Mouse (Mus musculus) midbrain, embryonic 15.5 days (tissue): ENCODE measurements around the gene Irx3. TPM values are rescaled to one million over a fixed set of nuclear protein-coding genes. Genes with fewer than 3 reads are reported as not detected.

Experiments
- ATAC-seq: fragments of 200-750 bp; cut with Nextera tagmentation; replicated peaks from 2 replicates; pipeline ENCODE4 v1.8.0; 2017; ENCODE audit warnings: moderate TSS enrichment
- H3K27ac ChIP-seq: fragments of 300-500 bp; sonication (generic); 2 replicates; pipeline ENCODE4 v1.5.1; 2015; ENCODE audit warnings: mild to moderate bottlenecking, inconsistent platforms
- H3K27me3 ChIP-seq: fragments of 300-500 bp; sonication (generic); replicated peaks from 2 replicates; pipeline ENCODE4 v1.6.1; 2015; ENCODE audit warnings: inconsistent platforms
- H3K36me3 ChIP-seq: fragments of 300-500 bp; sonication (generic); replicated peaks from 2 replicates; pipeline ENCODE4 v1.6.1; 2015; ENCODE audit warnings: inconsistent platforms
- H3K4me1 ChIP-seq: fragments of 300-500 bp; sonication (generic); 2 replicates; pipeline ENCODE4 v1.6.1; 2015; ENCODE audit warnings: inconsistent platforms
- H3K4me2 ChIP-seq: fragments of 300-500 bp; sonication (generic); 2 replicates; pipeline ENCODE4 v1.6.1; 2015; ENCODE audit warnings: inconsistent platforms, mild to moderate bottlenecking, moderate library complexity
- H3K4me3 ChIP-seq: fragments of 300-500 bp; sonication (generic); 2 replicates; pipeline ENCODE4 v1.5.1; 2015; ENCODE audit warnings: mild to moderate bottlenecking, inconsistent platforms
- H3K9ac ChIP-seq: fragments of 300-500 bp; sonication (generic); 2 replicates; pipeline ENCODE4 v1.6.1; 2015; ENCODE audit warnings: mild to moderate bottlenecking, inconsistent platforms
- H3K9me3 ChIP-seq: fragments of 300-500 bp; sonication (generic); 2 replicates; pipeline ENCODE4 v1.6.1; 2016; ENCODE audit warnings: inconsistent platforms
- WGBS: fragments of 180-500 bp; shearing (Covaris S2); methylation state at CpG from one replicate; pipeline ENCODE4 v1.1.7; 2015; ENCODE audit warnings: mixed read lengths; 5-methylcytosine and 5-hydroxymethylcytosine counted together
- polyA plus RNA-seq: library from polyadenylated mRNA; unstranded; fragments of >200 nt; fragmentation: Nextera tagmentation; extraction: Ambion mirVana; gene quantifications from 2 replicates; pipeline ENCODE4 v1.2.1, GENCODE M21; 2015

The Irx3 gene
- polyA plus RNA-seq, 1 experiment from 2014 or later, result 22.1 TPM

DNA sequence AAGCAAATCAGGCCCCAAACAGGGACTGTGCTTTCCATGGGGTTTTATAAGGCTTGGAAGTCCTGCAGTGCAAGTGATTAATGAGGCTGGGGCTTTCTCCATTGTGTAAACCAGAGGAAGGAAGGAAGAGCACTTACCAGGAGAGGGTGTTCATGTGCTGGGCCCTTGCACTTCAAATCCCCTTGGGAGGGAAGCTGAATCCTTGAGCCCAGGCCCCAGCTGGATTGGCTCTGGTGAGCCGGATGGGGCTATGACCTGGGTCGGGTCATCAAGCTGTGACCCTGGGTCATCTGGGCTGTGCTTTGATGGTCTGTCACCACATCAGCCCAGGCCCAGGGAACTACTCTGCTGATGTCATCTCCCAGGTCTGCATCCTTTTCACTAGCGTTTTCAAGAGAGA is 16.9 kb upstream of the Irx3 start:
- H3K9me3 ChIP-seq, result no peaks in the 10 kb centered on the region
- ATAC-seq, result no peak
- H3K4me1 ChIP-seq, result peaks cover 4% of the 10 kb centered on the region; the same call in 1 of the 2 replicates
- no peak overlapping the region for H3K27ac ChIP-seq
- peaks cover 6% of the 10 kb centered on the region; the same call in 1 of the 2 replicates for H3K27me3 ChIP-seq
- H3K4me2 ChIP-seq, result no peak overlapping the region
- H3K9ac ChIP-seq, result no peak overlapping the region
- H3K4me3 ChIP-seq, result no peak overlapping the region
- H3K36me3 ChIP-seq, result no peaks in the 10 kb centered on the region
- 16% methylated on average over 3 of the region's 3 CpGs for WGBS

DNA sequence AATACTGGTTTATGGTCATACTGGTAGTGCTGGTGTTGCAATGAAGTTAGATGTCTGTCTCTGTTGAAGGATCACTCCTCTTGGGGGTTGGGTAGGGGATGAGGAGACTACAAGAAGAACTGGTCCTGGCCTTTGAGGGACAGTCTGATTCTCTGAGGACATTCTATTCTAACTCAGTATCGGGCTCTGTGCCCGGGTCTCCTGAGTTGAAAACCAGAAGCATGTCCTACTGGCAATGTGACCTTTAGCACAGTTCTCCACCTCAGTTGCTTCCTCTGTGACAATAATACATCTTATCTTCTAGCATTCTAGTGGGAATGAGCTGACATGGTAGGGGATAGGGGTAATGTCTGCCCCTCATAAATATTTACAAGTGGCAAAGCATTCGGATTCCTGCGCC is 12.2 kb upstream of the Irx3 start:
- H3K4me1 ChIP-seq, result no peaks in the 10 kb centered on the region
- no peak overlapping the region for H3K27ac ChIP-seq
- no peak overlapping the region for H3K9ac ChIP-seq
- 93% methylated on average over 4 of the region's 4 CpGs for WGBS
- H3K27me3 ChIP-seq, result peaks cover 15% of the 10 kb centered on the region; the same call in 1 of the 2 replicates
- no peak overlapping the region for H3K4me2 ChIP-seq
- H3K36me3 ChIP-seq, result no peaks in the 10 kb centered on the region
- no peak for ATAC-seq
- no peaks in the 10 kb centered on the region for H3K9me3 ChIP-seq
- H3K4me3 ChIP-seq, result no peak overlapping the region

DNA sequence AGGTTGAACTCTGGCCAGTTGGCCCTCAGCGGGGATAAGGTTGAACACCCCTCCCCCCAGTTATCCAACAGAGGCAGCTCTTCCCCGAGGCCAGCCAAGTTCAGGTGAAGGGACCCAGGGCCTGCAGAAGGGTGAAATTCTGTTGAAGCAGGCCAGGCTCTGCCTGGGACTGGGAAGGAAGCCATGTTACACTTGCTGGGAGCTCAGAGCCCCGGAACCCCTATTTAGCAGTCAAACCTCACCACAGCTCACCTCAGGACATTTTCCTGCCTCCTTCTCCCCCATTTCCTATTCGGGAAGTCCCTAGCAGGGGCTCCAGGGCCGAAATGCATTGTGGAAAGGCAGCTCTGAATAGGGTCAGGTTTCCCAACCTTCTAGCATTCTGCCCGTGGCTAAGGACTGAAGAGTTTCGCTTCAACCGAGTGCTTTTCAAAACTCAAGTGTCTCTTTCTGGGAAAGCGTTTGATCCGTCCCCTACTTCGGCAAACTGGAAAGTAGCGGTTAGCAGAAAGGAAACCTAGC is 4.9 kb upstream of the Irx3 start:
- H3K9ac ChIP-seq, result peak overlapping the region; percentile 31; the same call in 1 of the 2 replicates
- WGBS, result 15% methylated on average over 12 of the region's 12 CpGs
- H3K36me3 ChIP-seq, result no peaks in the 10 kb centered on the region
- H3K27me3 ChIP-seq, result peaks cover 25% of the 10 kb centered on the region
- no peak for ATAC-seq
- H3K27ac ChIP-seq, result peak overlapping the region; percentile 73
- peak overlapping the region; percentile 49 for H3K4me2 ChIP-seq
- peak overlapping the region; percentile 28 for H3K4me3 ChIP-seq
- no peaks in the 10 kb centered on the region for H3K9me3 ChIP-seq
- H3K4me1 ChIP-seq, result peaks cover 53% of the 10 kb centered on the region

DNA sequence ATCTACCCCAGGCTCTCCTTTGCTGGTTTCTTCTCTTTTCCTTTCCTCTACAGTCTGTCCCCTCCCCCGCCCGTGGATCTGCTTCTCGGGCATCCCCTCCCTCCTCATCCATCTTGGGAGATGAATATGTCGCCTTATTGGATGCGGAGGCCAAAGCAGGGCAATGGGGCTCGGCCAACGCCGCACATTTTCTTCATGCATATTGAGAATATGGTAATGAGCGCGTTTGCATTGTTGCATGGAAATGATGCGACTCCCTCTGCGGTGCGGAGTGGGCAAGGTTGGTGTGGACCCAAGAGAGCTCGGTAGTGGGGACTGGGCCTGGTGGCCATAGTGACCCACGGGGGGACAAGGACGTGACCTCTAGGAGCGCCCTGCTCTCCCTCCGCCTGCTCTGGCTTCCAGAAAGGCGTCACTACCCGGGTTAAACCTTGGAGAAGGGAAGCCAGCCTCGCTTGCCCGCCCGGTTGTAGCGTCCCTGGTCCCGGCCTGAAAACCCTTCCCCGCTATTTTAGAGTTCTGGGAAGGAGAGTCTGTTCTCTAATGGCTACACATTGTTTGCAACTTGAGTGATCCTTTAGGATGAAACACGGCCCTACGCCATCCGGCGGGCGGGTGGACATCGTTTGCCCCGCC is 4.3 kb upstream of the Irx3 start:
- WGBS, result 3% methylated on average over 33 of the region's 33 CpGs
- H3K4me2 ChIP-seq, result peak overlapping the region; percentile 49
- H3K4me1 ChIP-seq, result peaks cover 59% of the 10 kb centered on the region
- no peaks in the 10 kb centered on the region for H3K36me3 ChIP-seq
- H3K4me3 ChIP-seq, result peak overlapping the region; percentile 28
- peak overlapping the region; percentile 31 for H3K9ac ChIP-seq
- ATAC-seq, result no peak
- no peaks in the 10 kb centered on the region for H3K9me3 ChIP-seq
- H3K27ac ChIP-seq, result peak overlapping the region; percentile 73
- peaks cover 21% of the 10 kb centered on the region for H3K27me3 ChIP-seq

DNA sequence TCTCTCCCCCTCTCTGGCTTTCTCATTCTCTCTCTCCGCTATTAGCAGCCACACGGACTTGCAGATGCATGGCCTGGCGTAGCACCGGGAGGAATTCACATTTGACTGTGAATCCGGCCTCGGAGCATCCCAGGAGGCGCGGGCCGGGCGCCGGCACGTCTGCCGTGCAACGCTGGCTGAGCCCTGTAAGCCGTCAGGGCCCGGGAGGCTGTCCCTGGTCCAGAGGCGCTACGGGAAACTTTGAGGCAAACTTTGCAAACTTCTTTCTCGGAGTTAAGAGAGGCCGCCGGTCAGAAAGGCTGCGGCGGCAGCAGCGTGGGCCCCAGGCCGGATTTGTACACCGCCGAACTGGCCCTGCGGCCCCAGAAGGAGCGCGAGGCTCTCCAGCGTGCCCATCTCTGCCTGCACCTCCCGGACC is 3.4 kb upstream of the Irx3 start:
- H3K9ac ChIP-seq, result 0 out of 2 replicates have a peak overlapping the region, but pooled peaks have one; percentile 18
- ATAC-seq, result no peak
- H3K36me3 ChIP-seq, result no peaks in the 10 kb centered on the region
- H3K4me2 ChIP-seq, result peak overlapping the region; percentile 49
- peak overlapping the region; percentile 73 for H3K27ac ChIP-seq
- peaks cover 21% of the 10 kb centered on the region for H3K27me3 ChIP-seq
- H3K4me3 ChIP-seq, result peak overlapping the region; percentile 28
- H3K9me3 ChIP-seq, result no peaks in the 10 kb centered on the region
- 1% methylated on average over 32 of the region's 32 CpGs for WGBS
- peaks cover 68% of the 10 kb centered on the region for H3K4me1 ChIP-seq

DNA sequence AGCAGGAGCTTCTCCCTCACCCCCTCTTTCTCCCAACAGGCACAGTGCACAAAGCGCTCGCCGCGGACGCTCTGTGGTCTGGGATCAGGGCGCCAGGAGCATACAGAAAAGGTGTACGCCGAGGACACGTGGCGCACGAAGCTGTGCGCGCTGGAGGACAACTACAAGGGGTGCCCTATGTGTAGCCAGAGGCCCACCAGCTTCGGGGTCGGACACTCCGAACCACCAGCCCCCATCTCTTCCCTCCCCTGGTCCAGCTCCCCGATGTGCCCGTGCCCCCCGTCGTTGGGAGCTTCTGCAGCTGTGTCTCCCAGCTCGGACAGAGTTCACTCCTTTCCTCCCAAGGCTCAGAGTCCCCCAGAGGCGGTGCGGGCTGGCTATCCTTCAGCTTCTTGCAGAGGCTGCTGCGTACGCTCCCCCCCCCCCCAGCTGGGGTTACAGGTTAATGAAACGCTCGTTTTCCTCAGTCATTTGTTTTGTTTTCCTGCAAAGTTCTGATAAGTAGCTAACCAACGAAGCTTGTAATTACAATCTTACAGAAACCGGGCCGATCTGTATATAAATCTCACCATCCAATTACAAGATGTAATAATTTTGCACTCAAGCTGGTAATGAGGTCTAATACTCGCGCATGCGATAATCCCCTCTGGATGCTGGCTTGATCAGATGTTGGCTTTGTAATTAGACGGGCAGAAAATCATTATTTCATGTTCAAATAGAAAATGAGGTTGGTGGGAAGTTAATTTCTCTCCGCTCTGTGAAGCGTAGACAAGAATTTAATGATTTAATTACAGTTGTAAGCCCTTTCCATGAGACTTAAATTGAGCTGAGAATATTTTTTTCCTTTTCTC is 2.8 kb upstream of the Irx3 start:
- 2% methylated on average over 34 of the region's 36 CpGs for WGBS
- Histone ChIP-seq H3K27ac (peak overlapping the region; percentile 73), H3K9me3 (no peaks in the 10 kb centered on the region), H3K4me1 (peaks cover 74% of the 10 kb centered on the region), H3K27me3 (peaks cover 21% of the 10 kb centered on the region), H3K4me2 (peak overlapping the region; percentile 49), H3K9ac (peak overlapping the region; percentile 23; the same call in 1 of the 2 replicates), H3K4me3 (peak overlapping the region; percentile 28), H3K36me3 (no peaks in the 10 kb centered on the region)
- ATAC-seq, result no peak

DNA sequence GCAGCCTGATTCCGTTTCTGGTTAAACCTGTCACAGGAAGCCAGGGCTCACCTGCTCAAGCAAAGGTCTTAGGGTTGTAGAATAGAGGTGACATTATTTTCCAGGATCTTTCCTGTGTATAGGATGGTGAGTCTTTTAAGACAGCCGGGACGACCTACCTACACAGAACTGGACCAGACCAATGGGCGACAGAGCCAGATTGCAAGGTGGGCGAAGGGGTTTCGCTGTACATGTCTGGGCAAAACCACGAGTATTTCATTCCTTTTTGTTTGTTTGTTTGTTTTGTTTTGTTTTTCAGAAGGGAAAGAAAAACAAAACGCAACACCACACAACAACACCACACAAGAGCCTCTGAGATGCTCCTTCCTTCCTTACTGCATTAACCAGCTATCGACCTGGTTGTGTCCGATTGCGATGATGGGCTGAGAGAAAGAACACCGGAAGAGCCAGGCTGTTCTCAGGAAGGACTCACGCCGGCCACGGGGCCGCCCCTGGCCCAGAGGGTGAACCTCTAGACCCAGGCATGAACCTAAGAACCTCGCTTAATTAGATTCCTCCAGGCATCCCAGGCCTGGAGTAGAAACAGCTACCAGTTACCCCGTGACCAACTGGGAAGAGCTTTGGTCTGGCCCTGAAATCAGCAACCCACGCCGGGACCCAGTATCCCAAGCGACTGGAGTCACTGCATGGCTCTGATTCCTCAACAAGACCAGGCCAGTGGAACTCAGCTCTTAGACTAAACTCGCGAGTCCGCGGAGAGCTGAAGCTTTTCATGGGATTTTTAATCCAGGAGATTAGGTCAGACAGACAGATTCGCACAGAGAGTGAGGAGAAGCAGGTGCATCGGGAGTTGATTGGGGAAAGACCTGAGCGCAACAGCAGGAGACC is 1.9 kb upstream of the Irx3 start:
- 13% methylated on average over 28 of the region's 28 CpGs for WGBS
- Histone ChIP-seq H3K27me3 (peaks cover 18% of the 10 kb centered on the region), H3K36me3 (no peaks in the 10 kb centered on the region), H3K4me3 (peak overlapping the region; percentile 15; the same call in 1 of the 2 replicates), H3K9me3 (no peaks in the 10 kb centered on the region), H3K4me1 (peaks cover 76% of the 10 kb centered on the region), H3K27ac (peak overlapping the region; percentile 55), H3K9ac (peak overlapping the region; percentile 23; the same call in 1 of the 2 replicates), H3K4me2 (peak overlapping the region; percentile 49)
- no peak for ATAC-seq

DNA sequence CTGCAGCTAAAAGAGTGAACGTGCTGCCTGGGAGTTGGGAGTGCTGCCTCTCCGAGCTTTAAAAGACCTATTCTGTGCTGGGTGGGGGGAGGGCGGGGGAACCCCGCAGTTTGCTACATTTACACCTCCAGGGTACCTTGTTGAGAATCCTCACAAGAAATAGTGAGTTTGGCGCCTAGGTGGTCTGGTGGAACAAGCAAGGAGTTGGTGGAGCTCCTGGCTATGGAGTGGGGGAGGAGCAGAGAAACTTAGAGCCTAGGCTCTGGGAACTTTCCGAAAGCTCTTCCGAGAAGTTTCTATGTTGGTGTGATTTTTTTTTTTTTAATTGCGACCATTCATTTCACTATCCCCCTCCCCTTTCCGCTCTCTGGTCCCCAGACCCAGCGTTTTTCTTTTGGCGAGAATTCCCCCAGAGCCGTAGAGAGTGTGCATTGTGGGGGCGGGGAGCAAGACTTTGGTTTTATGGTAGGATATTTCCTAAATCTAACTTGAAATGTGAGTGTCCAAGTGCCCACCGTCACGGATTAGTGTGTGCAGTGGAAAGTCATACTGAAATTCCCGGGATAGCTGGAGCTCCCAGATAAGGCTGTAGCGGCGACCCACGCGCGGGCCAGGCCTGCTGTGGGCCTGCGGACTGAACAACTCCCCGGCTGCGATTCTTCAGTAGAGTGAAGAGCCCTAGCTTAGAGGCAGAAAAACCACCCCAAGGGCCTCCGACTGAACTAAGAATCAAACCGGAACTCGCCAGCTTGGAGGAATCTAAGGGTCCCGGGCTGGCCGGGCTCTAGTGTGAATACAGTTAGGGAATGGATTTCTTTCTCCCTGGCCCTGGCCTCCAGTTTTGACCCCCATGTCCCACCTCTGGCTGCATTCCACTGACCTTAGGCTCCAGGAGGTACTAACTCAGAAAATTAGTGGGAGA is 795 bp upstream of the Irx3 start:
- Histone ChIP-seq H3K27me3 (peaks cover 8% of the 10 kb centered on the region), H3K9ac (no peak overlapping the region), H3K4me3 (peak overlapping the region; percentile 48), H3K9me3 (no peaks in the 10 kb centered on the region), H3K4me1 (peaks cover 84% of the 10 kb centered on the region), H3K36me3 (no peaks in the 10 kb centered on the region), H3K4me2 (peak overlapping the region; percentile 80), H3K27ac (peak overlapping the region; percentile 88)
- WGBS, result 3% methylated on average over 29 of the region's 29 CpGs
- ATAC-seq, result no peak

DNA sequence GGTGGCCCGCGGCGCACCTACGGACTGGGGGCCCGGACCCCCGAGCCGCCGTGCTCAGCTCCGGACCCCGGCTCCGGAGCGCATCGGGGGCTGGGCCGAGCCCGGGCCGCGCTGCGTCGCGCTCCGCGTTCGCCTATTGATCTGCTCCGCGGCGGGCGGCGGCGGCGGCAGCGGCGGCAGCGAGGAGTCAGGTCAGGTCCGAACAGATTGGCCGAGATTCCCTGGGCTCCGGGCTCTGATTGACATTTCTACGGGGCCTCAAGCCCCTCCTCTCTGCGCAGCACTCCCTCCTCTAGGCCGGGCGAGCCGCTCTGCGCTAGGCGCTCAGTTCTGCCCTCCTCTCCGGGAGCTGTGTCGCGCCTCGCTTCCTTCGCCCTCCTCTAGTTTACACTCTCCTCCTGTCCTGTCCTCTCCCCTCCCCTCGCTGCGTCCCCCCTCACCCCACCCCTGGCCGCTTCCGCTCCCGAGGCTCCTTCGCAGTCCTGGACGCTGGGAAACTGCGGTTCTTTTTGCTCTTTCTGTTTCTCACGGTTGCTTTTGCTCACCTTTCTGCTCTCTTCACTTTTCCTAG is 541 bp downstream of the Irx3 start:
- peak overlapping the region; percentile 48 for H3K4me3 ChIP-seq
- peak; percentile 84 for ATAC-seq
- no peaks in the 10 kb centered on the region for H3K9me3 ChIP-seq
- under 1% methylated on average over 57 of the region's 57 CpGs for WGBS
- peak overlapping the region; percentile 69 for H3K9ac ChIP-seq
- peak overlapping the region; percentile 88 for H3K27ac ChIP-seq
- peak overlapping the region; percentile 80 for H3K4me2 ChIP-seq
- no peaks in the 10 kb centered on the region for H3K36me3 ChIP-seq
- H3K4me1 ChIP-seq, result peaks cover 76% of the 10 kb centered on the region
- H3K27me3 ChIP-seq, result peaks cover 12% of the 10 kb centered on the region; the same call in 1 of the 2 replicates

DNA sequence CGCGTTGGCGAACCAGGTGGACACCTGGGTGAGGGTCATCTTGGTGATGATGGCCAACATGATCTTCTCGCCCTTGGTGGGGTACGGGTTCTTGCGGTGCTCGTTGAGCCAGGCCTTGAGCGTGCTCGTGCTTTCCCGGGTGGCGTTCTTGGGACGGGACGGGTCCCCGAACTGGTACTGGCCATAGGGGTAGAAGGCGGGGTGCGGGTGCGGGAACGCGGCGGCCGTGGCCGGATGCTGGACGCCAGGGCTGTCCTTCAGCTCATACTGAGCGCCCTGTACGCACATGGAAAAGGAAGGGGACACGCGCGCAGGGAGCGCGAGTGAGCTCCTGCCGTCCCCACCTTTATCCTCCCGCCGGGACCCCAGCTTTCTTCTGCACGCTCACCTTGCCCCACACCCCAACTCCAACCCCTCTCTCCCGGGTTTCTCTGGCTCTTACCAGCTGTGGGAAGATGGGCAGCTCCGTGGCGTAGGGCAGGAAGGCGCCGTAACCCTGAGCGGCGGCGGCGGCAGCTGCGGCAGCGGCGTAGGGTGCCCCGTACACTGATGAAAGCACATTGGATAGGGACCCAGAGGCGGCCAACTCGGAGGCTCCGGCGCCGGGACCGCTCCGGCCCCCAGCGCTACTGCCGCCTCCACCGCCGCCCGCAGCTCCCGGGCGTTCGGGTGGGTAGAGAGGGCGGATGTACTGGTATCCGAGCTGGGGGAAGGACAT is 1.2 kb downstream of the Irx3 start:
- no peaks in the 10 kb centered on the region for H3K36me3 ChIP-seq
- ATAC-seq, result peak; percentile 29
- peaks cover 70% of the 10 kb centered on the region for H3K4me1 ChIP-seq
- H3K27ac ChIP-seq, result peak overlapping the region; percentile 88
- H3K27me3 ChIP-seq, result peaks cover 14% of the 10 kb centered on the region; the same call in 1 of the 2 replicates
- H3K4me3 ChIP-seq, result peak overlapping the region; percentile 48
- WGBS, result under 1% methylated on average over 64 of the region's 64 CpGs
- peak overlapping the region; percentile 80 for H3K4me2 ChIP-seq
- peak overlapping the region; percentile 69 for H3K9ac ChIP-seq
- no peaks in the 10 kb centered on the region for H3K9me3 ChIP-seq
